Mouse (Mus musculus): Measurements from ENCODE around the gene Secisbp2l. TPM values are rescaled to one million over a fixed set of nuclear protein-coding genes. Genes with fewer than 3 reads are reported as not detected.

Secisbp2l gene
- polyA plus RNA-seq, 1 experiment from 2014 or later, result 9.5 TPM

DNA sequence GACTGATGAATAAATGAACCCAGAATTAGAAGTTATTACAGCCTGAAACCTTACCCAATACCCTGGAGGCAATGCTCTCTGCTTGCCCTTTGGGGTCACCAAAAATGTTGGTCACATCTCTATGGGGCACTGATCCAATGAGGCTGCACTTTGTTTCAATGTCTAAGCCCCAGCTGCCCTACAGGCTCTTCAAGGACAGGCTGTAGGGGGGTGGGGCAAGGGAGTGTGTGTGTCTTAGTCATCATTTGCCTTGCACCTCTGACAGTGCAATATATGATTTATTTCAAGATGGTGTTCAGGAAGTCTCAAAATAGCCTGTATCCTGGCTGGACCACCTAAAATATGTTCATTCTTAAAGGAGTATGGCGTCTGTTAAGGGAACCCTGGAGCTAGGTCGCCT, 81.1 kb downstream of the Secisbp2l start:
- 78% methylated on average over 2 of the region's 2 CpGs for WGBS
- ATAC-seq (ENCODE audit: low FRiP score, low TSS enrichment), result no peak

DNA sequence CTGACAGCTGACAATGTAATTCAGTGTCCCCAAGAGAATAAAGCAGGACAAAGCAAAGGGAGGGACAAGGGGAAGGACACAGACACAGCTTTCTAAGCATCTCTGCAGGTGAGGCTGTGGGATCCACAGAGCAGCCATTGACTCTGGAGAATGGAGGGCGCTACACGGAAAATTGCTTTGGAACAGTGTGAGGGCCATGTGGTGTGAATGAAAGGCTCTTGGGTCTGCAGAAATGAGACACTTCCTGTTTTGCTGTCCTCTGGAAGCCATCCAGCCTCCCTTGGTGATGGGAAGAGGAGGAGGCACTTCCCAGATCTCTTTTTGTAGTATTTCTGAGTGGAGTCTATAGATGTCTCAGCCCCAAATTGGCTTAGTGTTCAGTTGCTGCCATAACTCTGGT, 86.5 kb downstream of the Secisbp2l start:
- Histone ChIP-seq H3K27me3 (ENCODE audit: control insufficient read depth, insufficient read depth, low read length) (no peaks in the 10 kb centered on the region), H3K27ac (replicated peaks) (0 out of 2 replicates have a peak overlapping the region, but pooled peaks have one; percentile 18), H3K4me3 (ENCODE audit: low read depth, low read length) (no peak overlapping the region), H3K9me3 (ENCODE audit: control insufficient read depth, low read length) (no peaks in the 10 kb centered on the region), H3K36me3 (ENCODE audit: control insufficient read depth, insufficient read depth, low read length) (no peaks in the 10 kb centered on the region), H3K4me1 (replicated peaks; ENCODE audit: control insufficient read depth, insufficient read depth) (no peaks in the 10 kb centered on the region), H3K4me2 (replicated peaks; ENCODE audit: low read depth) (no peak overlapping the region), H3K9ac (ENCODE audit: low read length) (no peak overlapping the region)
- DNase-seq (ENCODE audit: low spot score) (no peak), ATAC-seq (ENCODE audit: low FRiP score, low TSS enrichment) (no peak; the same call in 1 of the 2 replicates)
- no peak for TF ChIP-seq CTCF (IDR thresholded peaks at IDR 0.05; ENCODE audit: low read depth)
- 57% methylated on average over 2 of the region's 2 CpGs for WGBS

More for the DNA sequence above, 81.1 kb downstream of the Secisbp2l start:
- H3K4me2 ChIP-seq (replicated peaks; ENCODE audit: low read depth), result no peak overlapping the region
- H3K9me3 ChIP-seq (ENCODE audit: control insufficient read depth, low read length), result no peaks in the 10 kb centered on the region
- no peaks in the 10 kb centered on the region for H3K36me3 ChIP-seq (ENCODE audit: control insufficient read depth, insufficient read depth, low read length)
- H3K4me3 ChIP-seq (ENCODE audit: low read depth, low read length), result no peak overlapping the region
- no peaks in the 10 kb centered on the region for H3K27me3 ChIP-seq (ENCODE audit: control insufficient read depth, insufficient read depth, low read length)
- H3K4me1 ChIP-seq (replicated peaks; ENCODE audit: control insufficient read depth, insufficient read depth), result no peaks in the 10 kb centered on the region
- no peak overlapping the region for H3K27ac ChIP-seq (replicated peaks)
- no peak overlapping the region for H3K9ac ChIP-seq (ENCODE audit: low read length)
- no peak for DNase-seq (ENCODE audit: low spot score)
- no peak for TF ChIP-seq EP300 (optimal IDR thresholded peaks at IDR 0.05)
- TF ChIP-seq CTCF (IDR thresholded peaks at IDR 0.05; ENCODE audit: low read depth), result no peak

DNA sequence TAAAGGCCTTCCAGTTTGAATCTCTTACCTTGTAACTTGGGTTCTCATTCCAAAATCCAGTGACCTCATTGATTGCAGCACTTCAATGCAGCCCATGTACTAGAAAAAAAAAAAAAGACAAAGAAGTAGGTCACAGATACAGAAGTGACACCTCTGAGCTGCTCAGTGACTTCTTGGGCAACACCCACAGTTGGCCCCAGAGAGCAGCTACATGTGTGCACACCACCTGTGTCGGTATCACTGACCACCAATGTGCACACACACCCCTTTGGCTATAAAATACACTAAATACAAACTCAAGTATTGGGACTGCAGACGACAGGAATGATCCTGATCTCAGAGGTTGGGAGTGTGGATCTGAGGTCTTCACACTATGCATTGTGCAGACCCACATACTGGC, 87.9 kb downstream of the Secisbp2l start:
- Histone ChIP-seq H3K9me3 (ENCODE audit: control insufficient read depth, low read length) (no peaks in the 10 kb centered on the region), H3K9ac (ENCODE audit: low read length) (no peak overlapping the region), H3K27me3 (ENCODE audit: control insufficient read depth, insufficient read depth, low read length) (no peaks in the 10 kb centered on the region), H3K4me3 (ENCODE audit: low read depth, low read length) (no peak overlapping the region), H3K36me3 (ENCODE audit: control insufficient read depth, insufficient read depth, low read length) (no peaks in the 10 kb centered on the region), H3K4me1 (replicated peaks; ENCODE audit: control insufficient read depth, insufficient read depth) (no peaks in the 10 kb centered on the region), H3K27ac (replicated peaks) (no peak overlapping the region), H3K4me2 (replicated peaks; ENCODE audit: low read depth) (no peak overlapping the region)
- ATAC-seq (ENCODE audit: low FRiP score, low TSS enrichment) (no peak), DNase-seq (ENCODE audit: low spot score) (no peak)
- WGBS, result 70% methylated on average over 2 of the region's 2 CpGs
- TF ChIP-seq CTCF (IDR thresholded peaks at IDR 0.05; ENCODE audit: low read depth) (no peak), EP300 (optimal IDR thresholded peaks at IDR 0.05) (no peak)

DNA sequence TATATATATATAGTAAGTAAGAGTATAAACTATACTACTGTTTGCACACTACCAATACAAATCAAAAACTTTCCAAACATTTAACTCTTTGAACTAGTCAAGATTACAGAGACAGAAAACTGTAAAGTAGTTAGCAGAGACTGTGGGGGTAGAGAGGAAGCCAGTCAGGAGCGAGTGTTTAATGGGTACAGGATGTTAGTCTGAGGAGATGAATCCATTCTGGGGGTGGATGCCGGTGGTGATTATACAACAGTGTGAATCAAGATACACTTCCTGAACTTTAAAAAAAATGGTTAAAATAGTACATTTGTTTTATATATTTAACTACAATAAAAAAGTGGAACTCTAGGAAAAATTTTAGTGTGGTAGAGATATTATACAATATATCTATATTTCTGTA, 90.7 kb downstream of the Secisbp2l start:
- H3K36me3 ChIP-seq (ENCODE audit: control insufficient read depth, insufficient read depth, low read length), result no peaks in the 10 kb centered on the region
- H3K4me3 ChIP-seq (ENCODE audit: low read depth, low read length), result no peak overlapping the region
- DNase-seq (ENCODE audit: low spot score) (no peak), ATAC-seq (ENCODE audit: low FRiP score, low TSS enrichment) (no peak)
- H3K27me3 ChIP-seq (ENCODE audit: control insufficient read depth, insufficient read depth, low read length), result no peaks in the 10 kb centered on the region
- H3K27ac ChIP-seq (replicated peaks), result no peak overlapping the region
- no peak for TF ChIP-seq CTCF (IDR thresholded peaks at IDR 0.05; ENCODE audit: low read depth)
- TF ChIP-seq EP300 (optimal IDR thresholded peaks at IDR 0.05), result no peak
- H3K4me2 ChIP-seq (replicated peaks; ENCODE audit: low read depth), result no peak overlapping the region
- H3K9ac ChIP-seq (ENCODE audit: low read length), result no peak overlapping the region
- 53% methylated on average over 2 of the region's 2 CpGs for WGBS
- H3K9me3 ChIP-seq (ENCODE audit: control insufficient read depth, low read length), result no peaks in the 10 kb centered on the region
- H3K4me1 ChIP-seq (replicated peaks; ENCODE audit: control insufficient read depth, insufficient read depth), result no peaks in the 10 kb centered on the region

Other genes with a start within 250 kb of the Secisbp2l start
- gene Cep152, start 157.8 kb downstream of the Secisbp2l start, polyA plus RNA-seq (2015; fragmentation: Nextera tagmentation; extraction: Ambion mirVana), result 0.94 and 1.2 TPM in 2 replicates
- gene Eid1, start 109.8 kb downstream of the Secisbp2l start, polyA plus RNA-seq (2015; fragmentation: Nextera tagmentation; extraction: Ambion mirVana), result 97.9 and 98.3 TPM in 2 replicates
- gene Shc4, start 58.7 kb downstream of the Secisbp2l start, polyA plus RNA-seq (2015; fragmentation: Nextera tagmentation; extraction: Ambion mirVana), result 1.0 and 1.1 TPM in 2 replicates
- 30.8 and 33.5 TPM in 2 replicates for gene Galk2, start 76.2 kb upstream of the Secisbp2l start, polyA plus RNA-seq (2015; fragmentation: Nextera tagmentation; extraction: Ambion mirVana)
- gene Cops2, start 76.3 kb upstream of the Secisbp2l start, polyA plus RNA-seq (2015; fragmentation: Nextera tagmentation; extraction: Ambion mirVana), result 36.2 and 36.8 TPM in 2 replicates